Mouse (Mus musculus): ENCODE results near the gene Gm13696.

GRCm38 (mm10) chr2:83940931-83941361 is 32.0 kb upstream of the Gm13696 start, which contains the start of gene Zswim2:
- TF ChIP-seq CTCF (IDR thresholded peaks at IDR 0.05; ENCODE audit: low read depth) (no peak), EP300 (IDR thresholded peaks at IDR 0.05; ENCODE audit: low read depth) (no peak)
